Mouse (Mus musculus) MEL (cell line): ENCODE measurements around the gene Iqcj. TPM values are rescaled to one million over a fixed set of nuclear protein-coding genes. Genes with fewer than 3 reads are reported as not detected.

ENCODE experiments used
- DNase-seq: peaks from one replicate; pipeline ENCODE4 v3.0.0; 2011; ENCODE audit warnings: low read depth, low spot score
- H3K27ac ChIP-seq: 2 replicates; pipeline ENCODE4 v1.5.1; 2012; ENCODE audit warnings: low read depth, mild to moderate bottlenecking, control low read depth, low read length, moderate library complexity; ENCODE audit not compliant: control insufficient read depth
- H3K27me3 ChIP-seq, 2 experiments: fragments of 150-350 bp in 1 of 2; sonication (generic) in 1 of 2; 2 replicates each; pipeline ENCODE4 v1.6.1; 2012; ENCODE audit warnings: low read length in 2 of 2, mild to moderate bottlenecking in 2 of 2, improper control_type of control experiment in 1 of 2, moderate library complexity in 1 of 2; ENCODE audit not compliant: insufficient read depth in 2 of 2, control insufficient read depth in 1 of 2
- H3K36me3 ChIP-seq, 2 experiments: 2 replicates each; pipeline ENCODE4 v1.6.1; 2012 to 2014; ENCODE audit warnings: low read length in 2 of 2, improper control_type of control experiment in 1 of 2, inconsistent platforms in 1 of 2, mild to moderate bottlenecking in 1 of 2; ENCODE audit not compliant: insufficient read depth in 2 of 2, control insufficient read depth in 1 of 2
- H3K4me1 ChIP-seq, 2 experiments: fragments of 150-350 bp in 1 of 2; sonication (generic) in 1 of 2; 2 replicates each; pipeline ENCODE4 v1.6.1; 2012; ENCODE audit warnings: low read length in 2 of 2, improper control_type of control experiment in 1 of 2, mild to moderate bottlenecking in 1 of 2; ENCODE audit not compliant: insufficient read depth in 2 of 2, control insufficient read depth in 1 of 2
- H3K4me3 ChIP-seq, 2 experiments: fragments of 150-350 bp in 1 of 2; sonication (generic) in 1 of 2; 2 replicates each; pipeline ENCODE4 v1.5.1; 2012; ENCODE audit warnings: low read depth in 2 of 2, low read length in 2 of 2, mild to moderate bottlenecking in 2 of 2, moderate library complexity in 2 of 2, control low read depth in 1 of 2, improper control_type of control experiment in 1 of 2; ENCODE audit not compliant: control insufficient read depth in 1 of 2, insufficient read depth in 1 of 2
- H3K79me2 ChIP-seq: 2 replicates; pipeline ENCODE4 v1.6.1; 2012; ENCODE audit warnings: mild to moderate bottlenecking, low read length, moderate library complexity; ENCODE audit not compliant: control insufficient read depth, poor library complexity, insufficient read depth
- H3K9ac ChIP-seq: 2 replicates; pipeline ENCODE4 v1.6.1; 2012; ENCODE audit warnings: low read depth, mild to moderate bottlenecking, control low read depth, low read length, moderate library complexity; ENCODE audit not compliant: control insufficient read depth, poor library complexity, severe bottlenecking
- H3K9me3 ChIP-seq: fragments of 150-350 bp; sonication (generic); replicated peaks from 2 replicates; pipeline ENCODE4 v1.6.1; 2012; ENCODE audit warnings: mild to moderate bottlenecking, low read length, improper control_type of control experiment, moderate library complexity; ENCODE audit not compliant: insufficient read depth
- BHLHE40 ChIP-seq: IDR thresholded peaks from 2 replicates; pipeline ENCODE4 v1.6.1; 2012; ENCODE audit warnings: low read depth, mild to moderate bottlenecking, inconsistent platforms, low read length, improper control_type of control experiment, borderline replicate concordance
- CHD1 ChIP-seq: IDR thresholded peaks from 2 replicates; pipeline ENCODE4 v1.6.1; 2012; ENCODE audit warnings: low read depth, mild to moderate bottlenecking, inconsistent platforms, low read length, improper control_type of control experiment
- E2F4 ChIP-seq: IDR thresholded peaks from 2 replicates; pipeline ENCODE4 v1.6.1; 2011; ENCODE audit warnings: low read depth, low read length, improper control_type of control experiment, borderline replicate concordance
- ELF1 ChIP-seq: IDR thresholded peaks from 2 replicates; pipeline ENCODE4 v1.6.1; 2014; ENCODE audit warnings: low read depth, mild to moderate bottlenecking, inconsistent platforms, low read length, improper control_type of control experiment, moderate library complexity
- HCFC1 ChIP-seq: IDR thresholded peaks from 2 replicates; pipeline ENCODE4 v1.6.1; 2012; ENCODE audit warnings: low read depth, mild to moderate bottlenecking, inconsistent platforms, low read length, improper control_type of control experiment, moderate library complexity
- MXI1 ChIP-seq: IDR thresholded peaks from 2 replicates; pipeline ENCODE4 v1.6.1; 2011; ENCODE audit warnings: mild to moderate bottlenecking, low read depth, low read length, improper control_type of control experiment
- NELFE ChIP-seq: IDR thresholded peaks from 2 replicates; pipeline ENCODE4 v1.6.1; 2011; ENCODE audit warnings: low read depth, low read length, improper control_type of control experiment
- RCOR1 ChIP-seq: IDR thresholded peaks from 2 replicates; pipeline ENCODE4 v1.6.1; 2012; ENCODE audit warnings: low read depth, mild to moderate bottlenecking, inconsistent platforms, low read length, improper control_type of control experiment
- SIN3A ChIP-seq: IDR thresholded peaks from 2 replicates; pipeline ENCODE4 v1.6.1; 2012; ENCODE audit warnings: low read length, improper control_type of control experiment, inconsistent platforms
- UBTF ChIP-seq: IDR thresholded peaks from 2 replicates; pipeline ENCODE4 v1.6.1; 2012; ENCODE audit warnings: low read depth, mild to moderate bottlenecking, inconsistent platforms, low read length, improper control_type of control experiment, moderate library complexity, borderline replicate concordance; ENCODE audit not compliant: insufficient read depth
- ZC3H11A ChIP-seq: IDR thresholded peaks from 2 replicates; pipeline ENCODE4 v1.6.1; 2012; ENCODE audit warnings: low read depth, mild to moderate bottlenecking, inconsistent platforms, low read length, improper control_type of control experiment
- ZKSCAN1 ChIP-seq: IDR thresholded peaks from 2 replicates; pipeline ENCODE4 v1.6.1; 2012; ENCODE audit warnings: low read depth, mild to moderate bottlenecking, inconsistent platforms, low read length, improper control_type of control experiment, moderate library complexity
- polyA plus RNA-seq, 2 experiments: library from polyadenylated mRNA; stranded (reverse) in 1 of 2; unstranded in 1 of 2; fragments of >175 nt in 1 of 2; fragments of >200 nt in 1 of 2; gene quantifications; 2 replicates each; pipeline versions ENCODE4 v1.2.1 to v1.2.4; 2012; ENCODE audit warnings: low replicate concordance in 2 of 2, low read depth in 1 of 2; ENCODE audit not compliant: insufficient read length in 2 of 2, insufficient read depth in 1 of 2, missing spikeins in 1 of 2
- total RNA-seq: library from RNA; depleted of rRNA; stranded (reverse); fragments of 300-350 nt; gene quantifications from 2 replicates; pipeline ENCODE4 v1.2.3, GENCODE M21; 2012

Iqcj gene
- total and polyA plus RNA-seq, 3 experiments, result not detected

GRCm38 (mm10) chr3:67902517-67902916, 10.5 kb downstream of the Iqcj start:
- H3K9ac ChIP-seq, result no peak overlapping the region
- H3K36me3 ChIP-seq, result no peaks in the 10 kb centered on the region
- DNase-seq, result no peak
- TF ChIP-seq E2F4, result no peak
- no peak for TF ChIP-seq BHLHE40
- no peak for TF ChIP-seq RCOR1
- no peak for TF ChIP-seq ELF1
- no peak for TF ChIP-seq CHD1
- no peak for TF ChIP-seq ZC3H11A
- no peak for TF ChIP-seq UBTF
- TF ChIP-seq NELFE, result no peak
- TF ChIP-seq HCFC1, result no peak
- TF ChIP-seq MXI1, result no peak
- no peak for TF ChIP-seq SIN3A
- TF ChIP-seq, all 39 proteins: peak for 0
- H3K27me3 ChIP-seq, result no peaks in the 10 kb centered on the region
- no peaks in the 10 kb centered on the region for H3K4me1 ChIP-seq
- no peak overlapping the region for H3K4me3 ChIP-seq
- no peaks in the 10 kb centered on the region for H3K79me2 ChIP-seq
- H3K27ac ChIP-seq, result no peak overlapping the region
- H3K9me3 ChIP-seq, result no peaks in the 10 kb centered on the region

GRCm38 (mm10) chr3:67908586-67908985, 16.6 kb downstream of the Iqcj start:
- no peak for TF ChIP-seq ZKSCAN1
- Histone ChIP-seq H3K79me2 (no peaks in the 10 kb centered on the region), H3K36me3 (no peaks in the 10 kb centered on the region), H3K9me3 (no peaks in the 10 kb centered on the region), H3K27ac (no peak overlapping the region), H3K9ac (no peak overlapping the region), H3K4me3 (no peak overlapping the region), H3K4me1 (no peaks in the 10 kb centered on the region), H3K27me3 (no peaks in the 10 kb centered on the region)
- no peak for DNase-seq

- no peak for TF ChIP-seq MXI1
- TF ChIP-seq, all 39 proteins: peak for 0
- H3K27me3 ChIP-seq, result no peaks in the 10 kb centered on the region
These were observed 26.1 kb downstream of the Iqcj start for GRCm38 (mm10) chr3:67918098-67918497.

More at GRCm38 (mm10) chr3:67918098-67918497, 26.1 kb downstream of the Iqcj start:
- DNase-seq, result no peak
- Histone ChIP-seq H3K27ac (no peak overlapping the region), H3K36me3 (no peaks in the 10 kb centered on the region), H3K4me3 (no peak overlapping the region), H3K4me1 (no peaks in the 10 kb centered on the region), H3K9ac (no peak overlapping the region), H3K9me3 (no peaks in the 10 kb centered on the region), H3K79me2 (no peaks in the 10 kb centered on the region)
